Mouse (Mus musculus) cerebellum, adult 18-20 months (tissue): Measurements from ENCODE around the gene Wfdc3.
A peak's percentile ranks its signal among the peaks of the same experiment; 100 is the strongest.

ENCODE experiments used
- DNase-seq, 2 experiments: peaks; one replicate each; pipeline ENCODE4 v3.0.0; 2021

The Wfdc3 gene

DNA sequence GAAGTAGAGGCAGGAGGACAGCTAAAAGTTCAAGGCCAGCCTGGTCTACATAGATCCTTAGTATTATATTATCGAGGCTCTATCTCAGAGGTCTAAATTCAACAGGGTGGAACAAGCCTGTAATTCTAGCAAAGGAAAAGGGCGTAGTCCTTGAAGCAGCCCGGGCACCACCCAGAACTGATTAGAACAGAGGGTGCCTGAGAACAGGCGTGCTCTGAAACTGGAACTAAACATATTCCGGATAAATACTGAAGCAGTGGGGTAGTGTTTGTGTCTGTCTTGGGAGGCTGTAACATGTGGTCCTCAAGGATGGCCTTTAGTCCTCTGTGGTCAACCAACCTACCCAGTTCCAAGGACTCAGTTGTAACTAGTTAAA lies 28.2 kb upstream of the Wfdc3 start:
- no peak for DNase-seq

- no peak for DNase-seq
Measured at GRCm38 (mm10) chr2:164773229-164773988, 27.7 kb upstream of the Wfdc3 start.

DNA sequence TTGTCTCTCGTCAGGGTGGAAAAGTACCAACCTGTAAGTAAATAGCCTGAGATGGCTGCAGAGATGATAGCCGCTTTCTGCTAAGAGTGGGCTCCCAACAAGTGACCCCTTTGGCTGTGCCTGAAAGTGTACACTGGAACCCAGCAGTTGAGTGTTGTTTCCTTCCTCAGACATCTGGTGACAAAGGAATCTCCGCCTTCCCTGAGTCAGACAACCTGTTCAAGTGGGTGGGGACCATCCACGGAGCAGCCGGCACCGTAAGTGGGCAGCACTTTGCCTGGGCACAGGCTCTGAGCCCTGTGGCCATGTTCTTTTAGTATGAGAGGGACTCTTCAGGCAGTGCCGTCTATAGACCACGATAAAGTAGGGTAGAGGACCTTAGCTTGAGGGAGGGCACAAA lies 25.4 kb upstream of the Wfdc3 start:
- no peak for DNase-seq

GRCm38 (mm10) chr2:164770279-164770678 lies 24.5 kb upstream of the Wfdc3 start:
- DNase-seq, result no peak

DNA sequence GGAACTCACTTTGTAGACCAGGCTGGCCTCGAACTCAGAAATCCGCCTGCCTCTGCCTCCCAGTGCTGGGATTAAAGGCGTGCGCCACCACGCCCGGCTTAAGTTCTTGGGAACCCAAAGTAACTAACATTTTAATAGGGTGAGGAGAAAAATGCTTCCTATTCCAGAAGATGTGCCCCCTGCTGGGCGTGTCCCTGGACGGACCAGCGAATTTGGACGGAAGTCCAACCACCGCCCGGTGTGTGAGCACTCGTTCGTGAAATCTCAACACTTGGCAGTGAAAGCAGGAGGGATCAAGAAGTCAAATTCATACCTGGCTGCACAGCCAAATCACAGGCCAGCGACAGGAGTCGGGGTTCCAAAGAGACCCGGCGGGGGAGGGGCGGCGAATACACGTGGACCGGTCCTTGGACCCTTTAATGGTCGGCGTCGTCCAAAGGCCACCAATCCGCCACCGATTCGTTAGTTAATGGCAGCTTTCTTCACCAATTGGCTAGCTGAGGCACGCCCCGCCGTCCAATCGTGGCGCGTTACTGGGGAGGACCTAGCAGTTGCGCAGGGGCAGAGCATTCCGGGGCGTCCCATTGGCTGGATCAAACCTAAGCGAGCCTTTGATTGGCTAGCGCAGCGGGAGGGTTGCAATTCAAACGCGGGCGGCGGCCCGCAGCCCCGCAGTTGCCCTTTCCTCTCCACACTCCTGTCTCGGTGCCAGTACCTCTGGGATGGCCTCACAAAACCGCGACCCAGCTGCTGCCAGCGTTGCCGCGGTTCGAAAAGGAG lies 23.7 kb upstream of the Wfdc3 start, which contains the start of gene Ube2c:
Ube2c (plus strand) TSS at position 641 of the 780 bp plus-strand sequence.
- peak; percentile 95 to 99 for DNase-seq

GRCm38 (mm10) chr2:164767812-164768540 lies 22.2 kb upstream of the Wfdc3 start:
- no peak for DNase-seq

DNA sequence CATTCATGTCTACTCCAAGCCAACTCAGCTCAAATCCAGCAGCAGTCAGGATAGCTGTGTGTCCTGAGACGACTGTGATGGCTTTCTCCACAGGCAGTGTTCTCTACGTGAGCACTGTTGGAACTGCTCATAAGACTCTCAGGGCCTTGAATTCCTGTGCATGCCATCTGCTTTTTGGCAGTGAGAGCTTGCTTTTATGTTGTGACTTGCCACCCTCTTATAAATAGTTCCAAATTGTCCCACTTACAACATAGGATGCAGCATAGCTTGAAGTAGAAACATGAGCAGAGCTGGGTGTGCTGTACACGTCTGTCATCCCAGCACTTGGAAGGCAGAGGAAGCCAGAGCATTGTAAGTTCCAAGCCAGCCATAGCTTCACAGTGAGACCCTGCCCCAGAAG lies 20.1 kb upstream of the Wfdc3 start:
- no peak for DNase-seq

- DNase-seq, result no peak
Measured at GRCm38 (mm10) chr2:164762593-164762992, 16.9 kb upstream of the Wfdc3 start.

- DNase-seq, result no peak
Measured at GRCm38 (mm10) chr2:164761971-164762370, 16.2 kb upstream of the Wfdc3 start.

- DNase-seq, result peak in 1 of 2 experiments; percentile 26
Measured at GRCm38 (mm10) chr2:164761502-164761901, 15.8 kb upstream of the Wfdc3 start.

- no peak for DNase-seq
Measured at GRCm38 (mm10) chr2:164760059-164760833, 14.5 kb upstream of the Wfdc3 start.

DNA sequence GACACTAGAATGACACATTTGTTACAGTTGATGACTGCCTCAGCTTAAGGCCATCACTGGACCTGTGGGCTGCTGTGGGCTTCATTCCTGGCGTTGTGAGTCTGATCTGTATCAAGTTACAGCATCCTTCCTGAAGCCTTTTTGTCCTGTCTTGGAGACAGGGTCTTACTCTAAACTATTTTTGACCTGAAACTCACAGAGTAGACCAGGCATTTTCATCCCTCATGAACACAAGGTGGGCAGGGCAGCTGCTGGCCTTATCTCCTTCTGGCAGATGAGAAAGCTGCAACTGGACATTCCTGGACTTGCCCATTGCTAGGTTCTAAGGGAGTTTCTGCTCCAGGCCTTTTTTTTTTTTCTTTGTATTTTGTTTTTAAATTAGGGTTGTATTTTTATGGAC lies 13.0 kb upstream of the Wfdc3 start:
- no peak for DNase-seq

DNA sequence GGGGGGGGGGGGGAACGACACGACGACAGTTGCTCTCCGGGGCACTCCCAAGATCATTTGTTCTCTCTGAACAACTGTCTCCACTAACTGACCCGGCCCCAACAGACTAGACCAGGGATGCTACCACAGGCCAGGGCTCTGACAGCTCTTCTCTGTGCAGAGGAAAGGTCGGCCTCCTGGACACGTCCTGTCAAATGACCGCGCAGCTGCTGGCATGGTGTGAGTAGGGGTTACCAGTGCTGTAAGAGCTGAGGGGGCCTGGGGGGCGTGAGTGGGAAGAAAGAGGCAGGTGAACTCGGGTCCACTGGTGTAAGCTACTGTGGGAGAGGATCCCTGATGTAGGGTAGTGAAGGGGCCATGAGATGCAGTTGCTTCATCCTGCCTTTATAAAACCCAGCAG lies 12.1 kb upstream of the Wfdc3 start:
- DNase-seq, result no peak

DNA sequence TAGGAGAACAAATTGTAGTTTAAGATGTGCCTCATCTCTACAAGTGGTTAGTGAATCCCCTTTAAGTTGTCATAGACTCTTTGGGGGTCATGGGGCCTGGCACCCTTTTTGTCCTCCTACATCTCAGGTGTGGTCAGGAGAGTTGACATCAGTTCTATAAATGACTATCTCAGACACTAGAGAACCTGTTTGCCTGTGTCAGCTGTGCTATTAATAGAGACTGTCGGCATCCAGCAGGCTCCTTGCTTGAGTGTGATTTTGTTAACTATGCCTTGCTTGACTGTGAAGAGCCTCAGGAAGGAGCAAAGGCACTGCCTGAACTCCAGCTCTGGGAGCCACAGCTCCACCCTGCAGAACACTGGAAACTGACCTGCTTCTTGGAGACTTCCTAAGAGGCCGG lies 9.1 kb upstream of the Wfdc3 start:
- DNase-seq, result no peak

DNA sequence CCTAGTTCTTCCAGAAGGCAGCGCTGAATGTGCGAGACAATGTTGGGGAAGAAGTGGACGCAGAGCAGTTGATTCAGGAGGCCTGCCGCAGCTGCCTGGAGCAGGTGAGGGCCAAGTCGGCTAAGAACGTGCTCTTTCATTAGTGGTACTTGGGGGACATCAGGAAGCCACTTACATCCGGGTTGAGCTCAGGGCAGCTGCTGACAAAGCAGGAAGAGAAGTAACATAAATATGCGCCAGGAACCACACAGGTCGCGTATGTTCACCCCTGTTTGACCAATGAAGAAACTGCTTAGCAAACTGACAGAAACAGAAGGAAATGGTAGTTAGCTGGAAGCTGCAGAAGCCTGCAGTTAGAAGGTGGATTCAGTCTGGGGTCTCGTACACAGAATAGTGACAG lies 8.4 kb upstream of the Wfdc3 start:
- no peak for DNase-seq

DNA sequence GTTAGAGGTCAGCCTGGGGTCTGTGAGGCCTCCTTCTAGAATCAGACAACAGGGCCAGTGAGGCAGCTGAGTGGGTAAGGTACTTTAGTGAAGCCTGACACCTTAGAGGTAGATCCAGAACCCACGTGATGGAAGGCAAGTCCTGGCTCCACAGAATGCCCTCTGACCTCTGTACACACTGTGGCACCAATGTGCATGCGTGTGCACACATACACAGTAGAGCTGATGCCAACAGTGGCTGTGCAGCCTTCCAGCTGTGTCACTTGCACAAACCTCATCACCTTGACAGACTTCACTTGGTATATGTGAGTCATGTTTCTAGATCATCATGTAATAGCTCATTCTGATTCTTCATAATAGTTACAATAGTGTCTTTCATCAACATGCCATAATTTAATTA lies 6.7 kb upstream of the Wfdc3 start:
- DNase-seq, result no peak

GRCm38 (mm10) chr2:164748991-164749390 lies 3.3 kb upstream of the Wfdc3 start:
- DNase-seq, result no peak

DNA sequence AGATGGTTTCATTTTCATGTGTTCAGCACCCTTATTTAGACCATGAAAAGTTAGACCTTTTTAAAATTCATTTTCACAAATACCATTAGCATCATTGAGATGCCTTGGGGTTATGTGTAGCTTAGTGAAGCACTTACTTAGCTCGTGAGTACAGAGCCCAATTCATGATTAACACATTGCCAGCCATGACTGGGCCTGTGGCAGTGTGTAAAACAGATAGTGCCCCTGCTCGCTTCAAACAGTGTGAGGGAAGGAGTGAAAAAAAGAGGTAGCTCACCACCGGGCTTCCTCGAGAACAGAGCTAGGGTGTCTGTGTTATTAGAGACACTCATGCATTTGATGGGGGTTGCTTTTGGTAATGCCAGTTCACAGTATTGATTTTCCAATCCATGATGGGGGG lies 2.5 kb upstream of the Wfdc3 start:
- DNase-seq, result no peak

GRCm38 (mm10) chr2:164746693-164747092 lies 962 bp upstream of the Wfdc3 start:
- DNase-seq, result no peak

GRCm38 (mm10) chr2:164744987-164745386 lies 744 bp downstream of the Wfdc3 start:
- no peak for DNase-seq

GRCm38 (mm10) chr2:164739876-164740275 lies 5.9 kb downstream of the Wfdc3 start:
- DNase-seq, result no peak

DNA sequence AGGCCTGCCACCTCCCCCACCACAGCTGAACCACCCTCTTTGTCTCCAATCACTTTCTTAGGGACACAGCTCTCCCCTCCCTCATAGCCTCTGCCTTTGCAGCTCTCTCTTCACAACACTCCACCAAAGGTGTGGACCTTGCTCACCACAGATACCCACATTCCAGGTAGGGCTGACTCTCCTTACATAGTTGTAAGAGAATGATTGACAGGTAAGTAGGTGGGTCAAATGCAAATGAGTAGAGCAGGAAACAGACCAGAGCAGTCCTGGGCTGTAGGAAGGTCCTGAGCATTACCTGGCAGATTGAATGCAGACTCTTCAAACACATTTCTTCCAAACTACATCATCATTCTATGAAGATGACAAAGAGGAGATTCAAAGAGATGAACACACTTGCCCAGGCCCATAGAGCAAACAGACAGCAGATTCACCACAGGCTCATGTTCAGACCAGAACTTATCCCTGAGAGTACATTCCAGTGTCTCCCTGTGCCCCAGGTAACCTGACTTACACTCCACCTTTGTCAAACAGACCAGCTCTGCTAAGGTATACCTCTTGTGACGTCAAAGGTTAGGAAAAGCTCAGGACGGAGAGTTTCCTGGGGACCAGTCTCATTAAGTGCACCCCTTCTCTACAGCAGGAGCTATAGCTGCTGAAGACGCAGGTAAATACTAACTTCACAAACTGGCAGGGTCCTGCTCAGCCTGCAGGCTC lies 8.2 kb downstream of the Wfdc3 start:
- DNase-seq, result no peak
